Mouse (Mus musculus) testis, adult 2 months (tissue): Measurements from ENCODE around the gene 1700001P01Rik.
"Not testable (repeated sequence)": the region's sequence is repeated elsewhere in the genome, so short reads cannot be mapped to it uniquely, and the experiment has no call there.

Source experiments
- CTCF ChIP-seq: fragments of 200-500 bp; IDR thresholded peaks from 2 replicates; pipeline ENCODE4 v1.5.1; 2012; ENCODE audit warnings: low read depth, mild to moderate bottlenecking, inconsistent platforms, low read length, moderate library complexity; ENCODE audit not compliant: control insufficient read depth, insufficient read depth, insufficient replicate concordance
- POLR2A ChIP-seq: fragments of 200-500 bp; IDR thresholded peaks from 2 replicates; pipeline ENCODE4 v1.6.1; 2012; ENCODE audit warnings: low read depth, mild to moderate bottlenecking, inconsistent platforms, low read length, moderate library complexity; ENCODE audit not compliant: control insufficient read depth

- TF ChIP-seq POLR2A, CTCF: not testable (repeated sequence)
Observed at GRCm38 (mm10) chr11:97734810-97735209, 40.9 kb downstream of the 1700001P01Rik start.
